Mouse (Mus musculus) CH12F3 (cell line): ENCODE measurements around the gene Rab11fip5.

Source experiments
- in situ Hi-C: fragments of 300-500 bp; cut with MboI; formaldehyde crosslinking; loops from 2 replicates; pipeline ENCODE4 v1.14.3; 2020; ENCODE audit warnings: low sequenced_read_pairs

Gene Rab11fip5

GRCm38 (mm10) chr6:85325109-85325508 is 49.3 kb downstream of the Rab11fip5 start:
- in situ Hi-C loops = no loop called here

- in situ Hi-C loops = no loop called here
These were observed 54.0 kb downstream of the Rab11fip5 start for GRCm38 (mm10) chr6:85320445-85320866.

GRCm38 (mm10) chr6:85316211-85316610 is 58.2 kb downstream of the Rab11fip5 start:
- in situ Hi-C loops = no loop called here

GRCm38 (mm10) chr6:85314064-85314798 is 60.2 kb downstream of the Rab11fip5 start:
- in situ Hi-C loops = no loop called here

GRCm38 (mm10) chr6:85307894-85308293 is 66.5 kb downstream of the Rab11fip5 start:
- in situ Hi-C loops = no loop called here

- in situ Hi-C loops = no loop called here
These were observed 68.1 kb downstream of the Rab11fip5 start for GRCm38 (mm10) chr6:85306375-85306774.

- in situ Hi-C loops = no loop called here
These were observed 68.6 kb downstream of the Rab11fip5 start for GRCm38 (mm10) chr6:85305826-85306225.

- in situ Hi-C loops = no loop called here
These were observed 69.5 kb downstream of the Rab11fip5 start for GRCm38 (mm10) chr6:85304966-85305365.

- in situ Hi-C loops = no loop called here
These were observed 71.9 kb downstream of the Rab11fip5 start for GRCm38 (mm10) chr6:85302326-85303055.

GRCm38 (mm10) chr6:85295384-85296167 is 78.9 kb downstream of the Rab11fip5 start:
- in situ Hi-C loops = no loop called here

- in situ Hi-C loops = no loop called here
These were observed 80.4 kb downstream of the Rab11fip5 start for GRCm38 (mm10) chr6:85294004-85294379.

- in situ Hi-C loops = no loop called here
These were observed 81.0 kb downstream of the Rab11fip5 start for GRCm38 (mm10) chr6:85293255-85294003.

- in situ Hi-C loops = no loop called here
These were observed 83.3 kb downstream of the Rab11fip5 start for GRCm38 (mm10) chr6:85290869-85291824.

GRCm38 (mm10) chr6:85288193-85288857 is 86.1 kb downstream of the Rab11fip5 start:
- in situ Hi-C loops = no loop called here

GRCm38 (mm10) chr6:85286283-85287047 is 88.0 kb downstream of the Rab11fip5 start:
- in situ Hi-C loops = no loop called here
